Comparison of ENCODE assay signal across 11 mouse cellular contexts in genomic region chr2:140293820-140294219, GRCm38 (mm10).
"Had no signal": no experiment of that assay in that cellular context is flagged by ENCODE, and none has a peak within 500 bp of the region (broad histone marks: within the 10 kb centered on the region; RNA-seq: fewer than 3 reads in every experiment).

No protein-coding gene starts in this region.

- DNase-seq: kidney, adult 2 months; kidney, postnatal 25 days; liver, embryonic 13.5 days; lung, adult 2 months; lung, postnatal 14 days; lung, postnatal 4 days; midbrain, embryonic 14.5 days; right cerebral cortex, postnatal 14 days; spleen, adult 18-20 months; thymus, adult 18-20 months; thymus, postnatal 36 days had no signal
